Mouse (Mus musculus): ENCODE measurements around the gene Adcy6. TPM values are rescaled to one million over a fixed set of nuclear protein-coding genes. Genes with fewer than 3 reads are reported as not detected.

Gene Adcy6
- polyA plus RNA-seq, 1 experiment from 2014 or later = 11.2 TPM

- no peak for ATAC-seq (replicated peaks; ENCODE audit: low FRiP score)
- Histone ChIP-seq H3K9ac (ENCODE audit: low read length) (no peak within 1 kb of the TSS), H3K4me3 (ENCODE audit: low read depth, low read length) (no peak within 1 kb of the TSS), H3K27me3 (ENCODE audit: control insufficient read depth, insufficient read depth, low read length) (no peaks in the 10 kb centered on the region), H3K4me1 (replicated peaks; ENCODE audit: control insufficient read depth, insufficient read depth, low read length) (peaks cover 9% of the 10 kb centered on the region; the same call in 1 of the 2 replicates), H3K36me3 (ENCODE audit: control insufficient read depth, insufficient read depth, low read length) (no peaks in the 10 kb centered on the region), H3K9me3 (ENCODE audit: control insufficient read depth, low read length) (no peaks in the 10 kb centered on the region), H3K4me2 (ENCODE audit: low read depth, low read length, severe bottlenecking) (no peak within 1 kb of the TSS), H3K27ac (ENCODE audit: low read depth, low read length) (no peak within 1 kb of the TSS)
- no peak for DNase-seq (ENCODE audit: low spot score)
- WGBS = 85% methylated on average over 10 of the region's 10 CpGs
These were observed 38.9 kb downstream of the Adcy6 start, which contains the start of the genes Ccnt1 and 4930415O20Rik for GRCm38 (mm10) chr15:98570873-98571538. Gene Ccnt1, minus strand, starts transcription at chr15:98570923. Gene 4930415O20Rik, plus strand, starts transcription at chr15:98571004.

DNA sequence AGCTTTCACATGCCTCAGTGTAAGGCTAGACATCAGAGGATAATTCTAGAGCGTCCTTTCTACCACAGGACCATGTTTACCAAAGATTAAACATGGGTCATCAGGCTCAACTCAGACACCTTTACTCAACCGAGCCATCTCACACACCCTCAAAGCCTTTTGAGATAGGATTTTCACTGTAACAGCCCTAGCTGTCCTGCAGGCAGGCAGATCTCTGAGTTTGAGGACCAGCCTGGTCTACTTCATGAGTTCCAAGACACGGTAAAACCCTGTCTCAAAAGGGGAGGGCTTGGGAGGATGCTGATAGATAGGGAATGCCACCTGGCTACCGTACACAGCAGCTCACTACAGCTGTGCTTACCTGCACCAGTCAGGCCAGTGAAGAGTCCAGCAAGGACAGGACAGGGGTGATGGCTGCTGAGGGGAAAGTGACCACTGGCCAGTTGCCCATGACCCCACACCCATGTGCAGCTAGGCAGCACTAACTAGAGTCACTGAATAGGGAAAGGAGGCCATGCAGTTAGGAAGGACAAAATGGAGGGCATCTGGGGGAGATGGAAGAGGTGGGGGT is 40.0 kb downstream of the Adcy6 start:
- no peak for DNase-seq (ENCODE audit: low spot score)
- Histone ChIP-seq H3K9me3 (ENCODE audit: control insufficient read depth, low read length) (no peaks in the 10 kb centered on the region), H3K9ac (ENCODE audit: low read length) (no peak overlapping the region), H3K36me3 (ENCODE audit: control insufficient read depth, insufficient read depth, low read length) (no peaks in the 10 kb centered on the region), H3K27ac (ENCODE audit: low read depth, low read length) (no peak overlapping the region), H3K4me1 (replicated peaks; ENCODE audit: control insufficient read depth, insufficient read depth, low read length) (peaks cover 18% of the 10 kb centered on the region; the same call in 1 of the 2 replicates), H3K27me3 (ENCODE audit: control insufficient read depth, insufficient read depth, low read length) (no peaks in the 10 kb centered on the region), H3K4me3 (ENCODE audit: low read depth, low read length) (no peak overlapping the region), H3K4me2 (ENCODE audit: low read depth, low read length, severe bottlenecking) (no peak overlapping the region)
- ATAC-seq (replicated peaks; ENCODE audit: low FRiP score) = no peak
- 91% methylated on average over 4 of the region's 4 CpGs for WGBS

- WGBS = 80% methylated on average over 7 of the region's 7 CpGs
These were observed 40.7 kb downstream of the Adcy6 start for GRCm38 (mm10) chr15:98569216-98569615.

DNA sequence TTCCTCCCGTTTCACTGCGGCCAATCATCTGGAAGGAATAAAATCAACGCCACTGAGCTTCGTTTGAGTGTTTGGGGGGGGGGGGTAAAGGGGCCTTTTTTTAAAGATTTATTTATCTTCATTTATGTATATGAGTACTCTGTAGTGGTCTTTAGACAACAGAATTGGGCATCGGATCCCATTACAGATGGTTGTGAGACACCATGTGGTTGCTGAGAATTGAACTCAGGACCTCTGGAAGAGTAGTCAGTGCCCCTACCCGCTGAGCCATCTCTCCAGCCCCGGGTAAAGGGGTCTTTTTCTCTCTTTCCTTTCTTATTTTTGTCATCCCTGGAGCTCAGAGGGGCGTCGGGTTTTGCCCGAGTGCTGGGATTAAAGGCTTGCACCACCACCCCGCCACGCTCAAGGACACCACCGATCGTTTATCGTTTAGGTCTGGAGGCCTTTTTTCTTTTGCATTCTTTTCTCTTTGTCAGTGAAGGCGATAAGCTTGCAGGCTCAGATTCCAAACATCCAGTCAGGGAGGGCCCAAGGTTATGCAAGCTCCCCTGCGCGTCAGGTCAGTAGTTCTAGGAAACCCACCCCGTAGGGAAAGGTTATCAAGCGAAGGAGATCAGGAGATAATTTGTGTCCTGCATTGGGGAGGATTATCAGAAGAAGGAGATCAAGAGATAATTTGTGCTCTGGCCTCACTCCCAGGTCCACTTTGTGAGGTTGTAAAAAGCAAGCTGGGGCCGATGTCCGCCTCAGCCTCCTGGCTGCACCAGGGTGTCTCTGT is 41.4 kb downstream of the Adcy6 start:
- WGBS = 10% methylated on average over 22 of the region's 22 CpGs
- DNase-seq (ENCODE audit: low spot score) = no peak
- Histone ChIP-seq H3K4me2 (ENCODE audit: low read depth, low read length, severe bottlenecking) (peak overlapping the region; percentile 65), H3K9me3 (ENCODE audit: control insufficient read depth, low read length) (no peaks in the 10 kb centered on the region), H3K27me3 (ENCODE audit: control insufficient read depth, insufficient read depth, low read length) (no peaks in the 10 kb centered on the region), H3K9ac (ENCODE audit: low read length) (peak overlapping the region; percentile 73), H3K27ac (ENCODE audit: low read depth, low read length) (peak overlapping the region; percentile 69), H3K4me3 (ENCODE audit: low read depth, low read length) (peak overlapping the region; percentile 60), H3K4me1 (replicated peaks; ENCODE audit: control insufficient read depth, insufficient read depth, low read length) (peaks cover 18% of the 10 kb centered on the region; the same call in 1 of the 2 replicates), H3K36me3 (ENCODE audit: control insufficient read depth, insufficient read depth, low read length) (peaks cover 3% of the 10 kb centered on the region; the same call in 1 of the 2 replicates)
- ATAC-seq (replicated peaks; ENCODE audit: low FRiP score) = peak; percentile 10; the same call in 1 of the 2 replicates

More at GRCm38 (mm10) chr15:98569216-98569615, 40.7 kb downstream of the Adcy6 start:
- ATAC-seq (replicated peaks; ENCODE audit: low FRiP score) = no peak
- Histone ChIP-seq H3K27me3 (ENCODE audit: control insufficient read depth, insufficient read depth, low read length) (no peaks in the 10 kb centered on the region), H3K4me3 (ENCODE audit: low read depth, low read length) (peak overlapping the region; percentile 60), H3K4me1 (replicated peaks; ENCODE audit: control insufficient read depth, insufficient read depth, low read length) (peaks cover 18% of the 10 kb centered on the region; the same call in 1 of the 2 replicates), H3K27ac (ENCODE audit: low read depth, low read length) (no peak overlapping the region), H3K9me3 (ENCODE audit: control insufficient read depth, low read length) (no peaks in the 10 kb centered on the region), H3K36me3 (ENCODE audit: control insufficient read depth, insufficient read depth, low read length) (no peaks in the 10 kb centered on the region), H3K4me2 (ENCODE audit: low read depth, low read length, severe bottlenecking) (peak overlapping the region; percentile 65; the same call in 1 of the 2 replicates), H3K9ac (ENCODE audit: low read length) (peak overlapping the region; percentile 73; the same call in 1 of the 2 replicates)
- no peak for DNase-seq (ENCODE audit: low spot score)

DNA sequence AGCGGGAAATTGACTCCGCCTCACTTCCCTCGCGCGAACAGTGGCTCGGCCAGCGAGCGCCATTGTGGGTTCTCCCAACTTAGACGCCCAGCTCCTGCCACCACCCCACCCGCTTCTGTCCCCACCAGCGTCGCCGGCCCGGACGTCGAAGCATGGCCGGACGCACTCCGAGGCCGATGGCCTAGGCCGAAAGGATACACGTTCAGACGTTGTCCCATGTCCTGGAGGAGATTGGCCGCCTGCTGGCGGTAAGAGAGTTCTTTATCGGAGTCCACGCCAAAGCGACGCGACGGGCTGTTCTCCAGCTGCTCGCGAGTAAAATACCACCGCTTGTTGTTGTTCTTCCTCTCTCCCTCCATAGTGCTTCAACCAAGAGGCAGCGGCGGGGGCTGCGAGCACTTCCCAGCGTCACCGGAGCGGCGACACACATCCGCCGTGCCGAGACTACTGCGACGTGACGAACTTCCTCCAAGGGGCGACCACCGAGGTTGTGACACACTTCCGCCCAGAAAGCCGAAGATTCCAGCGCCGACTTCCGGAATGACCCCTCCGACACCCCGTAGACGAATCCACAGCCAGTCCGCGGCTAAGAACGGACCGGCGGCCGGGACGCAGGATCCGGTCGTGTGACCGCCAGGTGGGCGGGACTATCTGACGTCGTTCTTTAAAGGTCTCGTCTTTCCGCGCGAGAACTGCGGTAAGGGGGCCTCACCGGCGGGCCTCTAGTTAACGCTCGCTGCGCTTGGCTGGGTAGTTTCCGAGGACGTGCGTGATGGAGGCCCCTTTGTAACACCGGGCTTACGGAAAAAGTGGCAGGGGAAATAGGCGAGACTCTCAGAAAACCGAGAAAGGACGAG is 42.4 kb downstream of the Adcy6 start:
- Histone ChIP-seq H3K9ac (ENCODE audit: low read length) (peak overlapping the region; percentile 73), H3K27me3 (ENCODE audit: control insufficient read depth, insufficient read depth, low read length) (no peaks in the 10 kb centered on the region), H3K9me3 (ENCODE audit: control insufficient read depth, low read length) (no peaks in the 10 kb centered on the region), H3K4me1 (replicated peaks; ENCODE audit: control insufficient read depth, insufficient read depth, low read length) (peaks cover 18% of the 10 kb centered on the region; the same call in 1 of the 2 replicates), H3K4me3 (ENCODE audit: low read depth, low read length) (peak overlapping the region; percentile 88), H3K27ac (ENCODE audit: low read depth, low read length) (peak overlapping the region; percentile 81), H3K4me2 (ENCODE audit: low read depth, low read length, severe bottlenecking) (peak overlapping the region; percentile 74), H3K36me3 (ENCODE audit: control insufficient read depth, insufficient read depth, low read length) (peaks cover 4% of the 10 kb centered on the region; the same call in 1 of the 2 replicates)
- under 1% methylated on average over 87 of the region's 88 CpGs for WGBS
- ATAC-seq (replicated peaks; ENCODE audit: low FRiP score) (peak; percentile 96), DNase-seq (ENCODE audit: low spot score) (peak; percentile 99)

DNA sequence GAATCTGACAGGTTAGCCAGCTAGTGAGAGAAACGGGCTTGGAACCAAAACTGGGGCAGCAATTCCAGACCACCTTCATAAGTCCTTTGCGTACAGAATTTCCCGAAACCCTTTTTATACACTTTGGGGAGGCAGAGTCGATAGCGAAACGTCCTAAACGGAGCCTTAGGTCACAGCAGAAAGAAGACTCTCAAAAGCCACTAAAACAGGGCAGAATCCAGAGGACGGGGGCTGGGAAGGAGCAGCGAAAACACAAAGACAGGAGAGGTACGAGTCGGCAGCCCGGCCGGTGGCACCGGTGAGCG is 43.0 kb downstream of the Adcy6 start:
- Histone ChIP-seq H3K27ac (ENCODE audit: low read depth, low read length) (peak overlapping the region; percentile 81), H3K27me3 (ENCODE audit: control insufficient read depth, insufficient read depth, low read length) (no peaks in the 10 kb centered on the region), H3K9ac (ENCODE audit: low read length) (peak overlapping the region; percentile 63), H3K9me3 (ENCODE audit: control insufficient read depth, low read length) (no peaks in the 10 kb centered on the region), H3K36me3 (ENCODE audit: control insufficient read depth, insufficient read depth, low read length) (peaks cover 4% of the 10 kb centered on the region; the same call in 1 of the 2 replicates), H3K4me2 (ENCODE audit: low read depth, low read length, severe bottlenecking) (peak overlapping the region; percentile 74), H3K4me3 (ENCODE audit: low read depth, low read length) (peak overlapping the region; percentile 88), H3K4me1 (replicated peaks; ENCODE audit: control insufficient read depth, insufficient read depth, low read length) (peaks cover 18% of the 10 kb centered on the region; the same call in 1 of the 2 replicates)
- no peak for DNase-seq (ENCODE audit: low spot score)
- WGBS = 0% methylated on average over 15 of the region's 15 CpGs
- ATAC-seq (replicated peaks; ENCODE audit: low FRiP score) = no peak

GRCm38 (mm10) chr15:98557186-98557585 is 52.7 kb downstream of the Adcy6 start:
- peaks cover 2% of the 10 kb centered on the region; the same call in 1 of the 2 replicates for H3K36me3 ChIP-seq (ENCODE audit: control insufficient read depth, insufficient read depth, low read length)
- no peaks in the 10 kb centered on the region for H3K9me3 ChIP-seq (ENCODE audit: control insufficient read depth, low read length)
- H3K27ac ChIP-seq (ENCODE audit: low read depth, low read length) = no peak overlapping the region
- DNase-seq (ENCODE audit: low spot score) (no peak), ATAC-seq (replicated peaks; ENCODE audit: low FRiP score) (no peak)
- no peaks in the 10 kb centered on the region for H3K27me3 ChIP-seq (ENCODE audit: control insufficient read depth, insufficient read depth, low read length)
- no peak overlapping the region for H3K9ac ChIP-seq (ENCODE audit: low read length)
- H3K4me3 ChIP-seq (ENCODE audit: low read depth, low read length) = no peak overlapping the region
- no peak overlapping the region for H3K4me2 ChIP-seq (ENCODE audit: low read depth, low read length, severe bottlenecking)
- WGBS = 97% methylated on average over 5 of the region's 5 CpGs
- no peaks in the 10 kb centered on the region for H3K4me1 ChIP-seq (replicated peaks; ENCODE audit: control insufficient read depth, insufficient read depth, low read length)

DNA sequence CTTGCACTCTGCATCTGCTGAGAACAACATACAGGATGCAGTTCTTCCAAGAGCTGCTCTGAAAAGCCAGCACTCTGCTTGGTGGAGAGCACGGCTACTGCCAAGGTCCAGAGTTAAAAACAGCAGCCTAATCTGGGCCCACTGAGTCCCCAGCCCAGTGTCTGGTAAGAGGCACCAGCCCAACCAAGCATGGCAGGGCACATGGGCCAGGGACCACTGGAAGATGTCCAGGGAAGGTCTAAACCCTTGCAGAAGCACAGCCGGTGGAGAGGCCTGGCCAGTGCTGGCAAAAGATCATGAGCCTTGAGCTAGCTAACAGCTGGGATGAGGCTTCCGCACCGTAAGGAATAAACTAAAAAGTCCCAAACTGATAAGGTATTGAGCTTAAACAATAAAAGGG is 54.0 kb downstream of the Adcy6 start:
- no peak overlapping the region for H3K9ac ChIP-seq (ENCODE audit: low read length)
- no peaks in the 10 kb centered on the region for H3K9me3 ChIP-seq (ENCODE audit: control insufficient read depth, low read length)
- H3K36me3 ChIP-seq (ENCODE audit: control insufficient read depth, insufficient read depth, low read length) = peaks cover 6% of the 10 kb centered on the region; the same call in 1 of the 2 replicates
- H3K27ac ChIP-seq (ENCODE audit: low read depth, low read length) = no peak overlapping the region
- WGBS = 95% methylated on average over 4 of the region's 4 CpGs
- no peak overlapping the region for H3K4me2 ChIP-seq (ENCODE audit: low read depth, low read length, severe bottlenecking)
- no peak overlapping the region for H3K4me3 ChIP-seq (ENCODE audit: low read depth, low read length)
- DNase-seq (ENCODE audit: low spot score) (no peak), ATAC-seq (replicated peaks; ENCODE audit: low FRiP score) (no peak)
- no peaks in the 10 kb centered on the region for H3K4me1 ChIP-seq (replicated peaks; ENCODE audit: control insufficient read depth, insufficient read depth, low read length)
- no peaks in the 10 kb centered on the region for H3K27me3 ChIP-seq (ENCODE audit: control insufficient read depth, insufficient read depth, low read length)
